Mouse (Mus musculus) embryonic facial prominence, embryonic 14.5 days (tissue): ENCODE data around the gene Itih2. TPM values are rescaled to one million over a fixed set of nuclear protein-coding genes. Genes with fewer than 3 reads are reported as not detected.
A peak's percentile ranks its signal among the peaks of the same experiment; 100 is the strongest.

ENCODE experiments used
- ATAC-seq: fragments of 200-750 bp; cut with Nextera tagmentation; 2 replicates; pipeline ENCODE4 v1.8.0; 2017; ENCODE audit warnings: low read depth, moderate number of reproducible peaks, moderate TSS enrichment
- DNase-seq: peaks from one replicate; pipeline ENCODE4 v3.0.0-alpha.2; 2015; ENCODE audit warnings: low spot score
- H3K27ac ChIP-seq: fragments of 300-500 bp; sonication (generic); replicated peaks from 2 replicates; pipeline ENCODE4 v1.5.1; 2014; ENCODE audit warnings: low read depth, mild to moderate bottlenecking, low read length, moderate library complexity
- H3K27me3 ChIP-seq: fragments of 300-500 bp; sonication (generic); replicated peaks from 2 replicates; pipeline ENCODE4 v1.6.1; 2014; ENCODE audit warnings: low read length; ENCODE audit not compliant: control insufficient read depth, insufficient read depth
- H3K36me3 ChIP-seq: fragments of 300-500 bp; sonication (generic); 2 replicates; pipeline ENCODE4 v1.6.1; 2014; ENCODE audit warnings: low read length, mixed read lengths; ENCODE audit not compliant: control insufficient read depth, insufficient read depth
- H3K4me1 ChIP-seq: fragments of 300-500 bp; sonication (generic); 2 replicates; pipeline ENCODE4 v1.6.1; 2014; ENCODE audit warnings: antibody characterized with exemption, low read length; ENCODE audit not compliant: control insufficient read depth, insufficient read depth
- H3K4me2 ChIP-seq: fragments of 300-500 bp; sonication (generic); 2 replicates; pipeline ENCODE4 v1.6.1; 2014; ENCODE audit warnings: low read depth, mild to moderate bottlenecking, low read length, moderate library complexity, mixed read lengths
- H3K4me3 ChIP-seq: fragments of 300-500 bp; sonication (generic); 2 replicates; pipeline ENCODE4 v1.5.1; 2014; ENCODE audit warnings: low read depth, mild to moderate bottlenecking, low read length
- H3K9ac ChIP-seq: fragments of 300-500 bp; sonication (generic); 2 replicates; pipeline ENCODE4 v1.6.1; 2014; ENCODE audit warnings: low read depth, mild to moderate bottlenecking, low read length, moderate library complexity, mixed read lengths
- H3K9me3 ChIP-seq: fragments of 300-500 bp; sonication (generic); 2 replicates; pipeline ENCODE4 v1.6.1; 2016; ENCODE audit warnings: low read length; ENCODE audit not compliant: control insufficient read depth
- WGBS: fragments of 180-500 bp; shearing (Covaris S2); extraction: QIAGEN DNeasy Blood & Tissue Kit; methylation state at CpG from one replicate; pipeline ENCODE4 v1.1.7; 2014; 5-methylcytosine and 5-hydroxymethylcytosine counted together
- polyA plus RNA-seq: library from polyadenylated mRNA; unstranded; fragments of >200 nt; fragmentation: Nextera tagmentation; extraction: Ambion mirVana; gene quantifications from 2 replicates; pipeline ENCODE4 v1.2.1, GENCODE M21; 2014

The Itih2 gene
- polyA plus RNA-seq, 1 experiment from 2014 or later: 3.6 TPM

- ATAC-seq: peak; percentile 58
- Histone ChIP-seq H3K4me2 (peak overlapping the region; percentile 75), H3K9me3 (no peaks in the 10 kb centered on the region), H3K4me3 (peak overlapping the region; percentile 83), H3K4me1 (0 out of 2 replicates have a peak, but pooled peaks cover 9% of the 10 kb centered on the region), H3K27ac (peak overlapping the region; percentile 22; the same call in 1 of the 2 replicates), H3K36me3 (no peaks in the 10 kb centered on the region), H3K9ac (peak overlapping the region; percentile 80), H3K27me3 (no peaks in the 10 kb centered on the region)
- WGBS: under 1% methylated on average over 30 of the region's 47 CpGs
- peak; percentile 58 for DNase-seq
These were observed 83.3 kb downstream of the Itih2 start for GRCm38 (mm10) chr2:10047758-10048436.

Other genes starting within 250 kb of the Itih2 start
- 0.97 TPM in 1 of 2 replicates, not detected in the other for gene 9230102O04Rik, start 241.9 kb downstream of the Itih2 start, polyA plus RNA-seq
- 15.7 and 23.1 TPM in 2 replicates for gene Gata3, start 241.4 kb downstream of the Itih2 start, polyA plus RNA-seq
- 10.9 and 11.6 TPM in 2 replicates for gene Taf3, start 82.8 kb downstream of the Itih2 start, polyA plus RNA-seq
- 611 and 614 TPM in 2 replicates for gene Atp5c1, start 50.9 kb downstream of the Itih2 start, polyA plus RNA-seq
- gene Kin, start 50.8 kb downstream of the Itih2 start, polyA plus RNA-seq: 22.7 and 24.3 TPM in 2 replicates
- 21.5 and 22.5 TPM in 2 replicates for gene Itih5, start 22.2 kb upstream of the Itih2 start, polyA plus RNA-seq
- gene Sfmbt2, start 239.1 kb upstream of the Itih2 start, polyA plus RNA-seq: 2.4 and 2.5 TPM in 2 replicates